Mouse (Mus musculus) heart, embryonic 16.5 days (tissue): Measurements from ENCODE around the gene Sh3bp4. TPM values are rescaled to one million over a fixed set of nuclear protein-coding genes. Genes with fewer than 3 reads are reported as not detected.

Experiments
- ATAC-seq: fragments of 200-750 bp; cut with Nextera tagmentation; replicated peaks from 2 replicates; pipeline ENCODE4 v1.8.0; 2017; ENCODE audit warnings: moderate number of reproducible peaks; ENCODE audit not compliant: insufficient read depth, low FRiP score; ENCODE audit errors: extremely low read depth
- H3K27ac ChIP-seq: fragments of 300-500 bp; sonication (generic); 2 replicates; pipeline ENCODE4 v1.5.1; 2014; ENCODE audit warnings: mild to moderate bottlenecking, low read length, control low read depth, moderate library complexity
- H3K27me3 ChIP-seq: fragments of 300-500 bp; sonication (generic); 2 replicates; pipeline ENCODE4 v1.6.1; 2014; ENCODE audit warnings: low read length, mixed read lengths; ENCODE audit not compliant: control insufficient read depth, insufficient read depth
- H3K36me3 ChIP-seq: fragments of 300-500 bp; sonication (generic); 2 replicates; pipeline ENCODE4 v1.6.1; 2014; ENCODE audit not compliant: control insufficient read depth, insufficient read depth
- H3K4me1 ChIP-seq: fragments of 300-500 bp; sonication (generic); 2 replicates; pipeline ENCODE4 v1.6.1; 2014; ENCODE audit warnings: low read length, mixed read lengths; ENCODE audit not compliant: control insufficient read depth, insufficient read depth
- H3K4me2 ChIP-seq: fragments of 300-500 bp; sonication (generic); 2 replicates; pipeline ENCODE4 v1.6.1; 2014; ENCODE audit warnings: low read depth, mild to moderate bottlenecking, control low read depth, low read length
- H3K4me3 ChIP-seq: fragments of 300-500 bp; sonication (generic); 2 replicates; pipeline ENCODE4 v1.5.1; 2014; ENCODE audit warnings: mild to moderate bottlenecking, control low read depth, low read length
- H3K9ac ChIP-seq: fragments of 300-500 bp; sonication (generic); 2 replicates; pipeline ENCODE4 v1.6.1; 2014; ENCODE audit warnings: low read length, control low read depth
- H3K9me3 ChIP-seq: fragments of 300-500 bp; sonication (generic); replicated peaks from 2 replicates; pipeline ENCODE4 v1.6.1; 2016; ENCODE audit warnings: low read length; ENCODE audit not compliant: control insufficient read depth
- WGBS: fragments of 180-500 bp; shearing (Covaris S2); extraction: QIAGEN DNeasy Blood & Tissue Kit; methylation state at CpG from one replicate; pipeline ENCODE4 v1.1.7; 2014; 5-methylcytosine and 5-hydroxymethylcytosine counted together
- polyA plus RNA-seq: library from polyadenylated mRNA; unstranded; fragments of >200 nt; fragmentation: Nextera tagmentation; extraction: Ambion mirVana; gene quantifications from 2 replicates; pipeline ENCODE4 v1.2.1, GENCODE M21; 2015

The Sh3bp4 gene
- polyA plus RNA-seq, 1 experiment from 2014 or later, result 19.2 TPM

GRCm38 (mm10) chr1:89082171-89082882 is 12.1 kb downstream of the Sh3bp4 start:
- Histone ChIP-seq H3K27me3 (no peaks in the 10 kb centered on the region), H3K4me1 (peaks cover 58% of the 10 kb centered on the region), H3K4me3 (no peak overlapping the region), H3K9ac (no peak overlapping the region), H3K36me3 (no peaks in the 10 kb centered on the region), H3K4me2 (no peak overlapping the region), H3K27ac (no peak overlapping the region), H3K9me3 (no peaks in the 10 kb centered on the region)
- no peak for ATAC-seq
- 65% methylated on average over 14 of the region's 14 CpGs for WGBS

GRCm38 (mm10) chr1:89086575-89087153 is 16.4 kb downstream of the Sh3bp4 start:
- no peak for ATAC-seq
- Histone ChIP-seq H3K36me3 (no peaks in the 10 kb centered on the region), H3K27me3 (no peaks in the 10 kb centered on the region), H3K4me3 (no peak overlapping the region), H3K4me2 (no peak overlapping the region), H3K27ac (no peak overlapping the region), H3K4me1 (peaks cover 59% of the 10 kb centered on the region), H3K9ac (no peak overlapping the region), H3K9me3 (no peaks in the 10 kb centered on the region)
- 76% methylated on average over 9 of the region's 9 CpGs for WGBS

- Histone ChIP-seq H3K27me3 (no peaks in the 10 kb centered on the region), H3K4me1 (peaks cover 61% of the 10 kb centered on the region), H3K9ac (no peak overlapping the region; the same call in 1 of the 2 replicates), H3K9me3 (no peaks in the 10 kb centered on the region), H3K27ac (peak overlapping the region; percentile 10), H3K36me3 (no peaks in the 10 kb centered on the region), H3K4me3 (no peak overlapping the region), H3K4me2 (no peak overlapping the region)
- ATAC-seq, result no peak
- 27% methylated on average over 10 of the region's 10 CpGs for WGBS
Observed at GRCm38 (mm10) chr1:89088144-89088543, 17.9 kb downstream of the Sh3bp4 start.

- Histone ChIP-seq H3K4me1 (peaks cover 68% of the 10 kb centered on the region), H3K4me3 (no peak overlapping the region), H3K27ac (peak overlapping the region; percentile 10; the same call in 1 of the 2 replicates), H3K36me3 (no peaks in the 10 kb centered on the region), H3K9me3 (no peaks in the 10 kb centered on the region), H3K9ac (no peak overlapping the region), H3K4me2 (no peak overlapping the region), H3K27me3 (no peaks in the 10 kb centered on the region)
- WGBS, result 44% methylated on average over 3 of the region's 3 CpGs
- no peak for ATAC-seq
Observed at GRCm38 (mm10) chr1:89088748-89089288, 18.6 kb downstream of the Sh3bp4 start.

- Histone ChIP-seq H3K27me3 (no peaks in the 10 kb centered on the region), H3K27ac (peak overlapping the region; percentile 69), H3K4me1 (peaks cover 78% of the 10 kb centered on the region), H3K9me3 (no peaks in the 10 kb centered on the region), H3K9ac (0 out of 2 replicates have a peak overlapping the region, but pooled peaks have one; percentile 3), H3K4me2 (no peak overlapping the region), H3K4me3 (no peak overlapping the region), H3K36me3 (no peaks in the 10 kb centered on the region)
- 45% methylated on average over 21 of the region's 21 CpGs for WGBS
- no peak for ATAC-seq
Observed at GRCm38 (mm10) chr1:89089821-89090600, 19.8 kb downstream of the Sh3bp4 start.

- Histone ChIP-seq H3K36me3 (no peaks in the 10 kb centered on the region), H3K4me2 (no peak overlapping the region), H3K9ac (no peak overlapping the region), H3K4me3 (no peak overlapping the region), H3K4me1 (peaks cover 84% of the 10 kb centered on the region), H3K27ac (peak overlapping the region; percentile 69), H3K9me3 (no peaks in the 10 kb centered on the region), H3K27me3 (no peaks in the 10 kb centered on the region)
- ATAC-seq, result no peak
- WGBS, result 67% methylated on average over 8 of the region's 8 CpGs
Observed at GRCm38 (mm10) chr1:89090676-89091075, 20.5 kb downstream of the Sh3bp4 start.

GRCm38 (mm10) chr1:89092019-89092418 is 21.8 kb downstream of the Sh3bp4 start:
- Histone ChIP-seq H3K27me3 (no peaks in the 10 kb centered on the region), H3K4me1 (peaks cover 83% of the 10 kb centered on the region), H3K9me3 (no peaks in the 10 kb centered on the region), H3K4me2 (peak overlapping the region; percentile 47), H3K9ac (peak overlapping the region; percentile 47), H3K27ac (peak overlapping the region; percentile 86), H3K36me3 (no peaks in the 10 kb centered on the region), H3K4me3 (no peak overlapping the region; the same call in 1 of the 2 replicates)
- no peak for ATAC-seq
- WGBS, result 51% methylated on average over 5 of the region's 5 CpGs

- WGBS, result 6% methylated on average over 19 of the region's 19 CpGs
- peak overlapping the region; percentile 86 for H3K27ac ChIP-seq
- peak overlapping the region; percentile 47 for H3K4me2 ChIP-seq
- H3K4me3 ChIP-seq, result peak overlapping the region; percentile 5; the same call in 1 of the 2 replicates
- H3K9me3 ChIP-seq, result no peaks in the 10 kb centered on the region
- peaks cover 78% of the 10 kb centered on the region for H3K4me1 ChIP-seq
- peak overlapping the region; percentile 47 for H3K9ac ChIP-seq
- H3K27me3 ChIP-seq, result no peaks in the 10 kb centered on the region
- ATAC-seq, result 0 out of 2 replicates have a peak, but pooled peaks have one; percentile 50
- H3K36me3 ChIP-seq, result no peaks in the 10 kb centered on the region
Observed at GRCm38 (mm10) chr1:89092442-89092991, 22.3 kb downstream of the Sh3bp4 start.
